Mouse (Mus musculus) neural tube, embryonic 13.5 days (tissue): ENCODE measurements around the gene Pin1. TPM values are rescaled to one million over a fixed set of nuclear protein-coding genes. Genes with fewer than 3 reads are reported as not detected.

Source experiments
- ATAC-seq: fragments of 200-750 bp; cut with Nextera tagmentation; 2 replicates; pipeline ENCODE4 v1.8.0; 2017; ENCODE audit warnings: low read depth, mild to moderate bottlenecking, moderate TSS enrichment, moderate library complexity
- H3K27ac ChIP-seq: fragments of 300-500 bp; sonication (generic); replicated peaks from 2 replicates; pipeline ENCODE4 v1.5.1; 2015; ENCODE audit warnings: moderate library complexity, mild to moderate bottlenecking, inconsistent platforms
- H3K27me3 ChIP-seq: fragments of 300-500 bp; sonication (generic); 2 replicates; pipeline ENCODE4 v1.6.1; 2015; ENCODE audit warnings: mild to moderate bottlenecking, inconsistent platforms
- H3K36me3 ChIP-seq: fragments of 300-500 bp; sonication (generic); 2 replicates; pipeline ENCODE4 v1.6.1; 2015; ENCODE audit warnings: mild to moderate bottlenecking, inconsistent platforms
- H3K4me1 ChIP-seq: fragments of 300-500 bp; sonication (generic); replicated peaks from 2 replicates; pipeline ENCODE4 v1.6.1; 2015; ENCODE audit warnings: inconsistent platforms
- H3K4me2 ChIP-seq: fragments of 300-500 bp; sonication (generic); 2 replicates; pipeline ENCODE4 v1.6.1; 2015; ENCODE audit warnings: inconsistent platforms, mild to moderate bottlenecking, moderate library complexity
- H3K4me3 ChIP-seq: fragments of 300-500 bp; sonication (generic); 2 replicates; pipeline ENCODE4 v1.5.1; 2015; ENCODE audit warnings: mild to moderate bottlenecking, inconsistent platforms
- H3K9ac ChIP-seq: fragments of 300-500 bp; sonication (generic); 2 replicates; pipeline ENCODE4 v1.6.1; 2015; ENCODE audit warnings: moderate library complexity, mild to moderate bottlenecking, inconsistent platforms
- H3K9me3 ChIP-seq: fragments of 300-500 bp; sonication (generic); 2 replicates; pipeline ENCODE4 v1.6.1; 2016; ENCODE audit warnings: inconsistent platforms
- WGBS: fragments of 180-500 bp; shearing (Covaris S2); methylation state at CpG from one replicate; pipeline ENCODE4 v1.1.7; 2015; 5-methylcytosine and 5-hydroxymethylcytosine counted together
- polyA plus RNA-seq: library from polyadenylated mRNA; unstranded; fragments of >200 nt; fragmentation: Nextera tagmentation; extraction: Ambion mirVana; gene quantifications from 2 replicates; pipeline ENCODE4 v1.2.1, GENCODE M21; 2015

Pin1 gene
- polyA plus RNA-seq, 1 experiment from 2014 or later: 58.9 TPM

- H3K36me3 ChIP-seq: peaks cover 50% of the 10 kb centered on the region
- peaks cover 58% of the 10 kb centered on the region for H3K4me1 ChIP-seq
- ATAC-seq: peak; percentile 54
- 62% methylated on average over 2 of the region's 2 CpGs for WGBS
- no peak overlapping the region for H3K4me3 ChIP-seq
- H3K9ac ChIP-seq: 0 out of 2 replicates have a peak overlapping the region, but pooled peaks have one; percentile 35
- H3K27me3 ChIP-seq: no peaks in the 10 kb centered on the region
- H3K9me3 ChIP-seq: no peaks in the 10 kb centered on the region
- H3K4me2 ChIP-seq: 0 out of 2 replicates have a peak overlapping the region, but pooled peaks have one; percentile 2
- H3K27ac ChIP-seq: peak overlapping the region; percentile 94
Measured at GRCm38 (mm10) chr9:20663956-20664355, 12.1 kb downstream of the Pin1 start.

DNA sequence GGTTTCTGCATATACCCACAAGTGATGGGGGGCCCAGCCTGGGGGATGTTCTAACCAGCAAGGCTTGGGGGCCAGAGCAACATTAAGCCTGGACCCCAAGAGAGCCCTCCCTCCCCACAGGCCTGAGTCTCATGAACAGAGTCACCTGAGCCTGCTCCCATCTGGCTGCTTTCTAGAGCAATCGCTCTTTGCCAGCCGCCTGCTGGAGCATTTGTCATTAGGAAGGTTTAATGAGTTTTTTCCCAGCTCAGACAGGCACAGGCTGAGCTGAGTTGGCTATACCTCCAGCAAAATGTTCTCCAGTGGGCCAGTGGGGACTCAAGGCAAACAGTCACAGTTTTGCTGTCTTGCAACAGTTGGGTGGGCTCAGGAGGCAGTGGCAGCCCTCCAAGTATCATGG lies 12.5 kb downstream of the Pin1 start:
- H3K4me2 ChIP-seq: no peak overlapping the region
- 0 out of 2 replicates have a peak overlapping the region, but pooled peaks have one; percentile 35 for H3K9ac ChIP-seq
- peaks cover 58% of the 10 kb centered on the region for H3K4me1 ChIP-seq
- H3K27ac ChIP-seq: peak overlapping the region; percentile 94
- H3K36me3 ChIP-seq: peaks cover 49% of the 10 kb centered on the region
- peak; percentile 37 for ATAC-seq
- no peaks in the 10 kb centered on the region for H3K9me3 ChIP-seq
- no peaks in the 10 kb centered on the region for H3K27me3 ChIP-seq
- H3K4me3 ChIP-seq: no peak overlapping the region
- WGBS: 30% methylated on average over 2 of the region's 2 CpGs

- Histone ChIP-seq H3K27me3 (no peaks in the 10 kb centered on the region), H3K9ac (no peak overlapping the region), H3K4me1 (peaks cover 58% of the 10 kb centered on the region), H3K36me3 (peaks cover 42% of the 10 kb centered on the region), H3K9me3 (no peaks in the 10 kb centered on the region), H3K4me2 (no peak overlapping the region), H3K27ac (peak overlapping the region; percentile 94), H3K4me3 (no peak overlapping the region)
- ATAC-seq: peak; percentile 14
- WGBS: 52% methylated on average over 5 of the region's 5 CpGs
Measured at GRCm38 (mm10) chr9:20664982-20665637, 13.2 kb downstream of the Pin1 start.

GRCm38 (mm10) chr9:20665925-20666324 lies 14.0 kb downstream of the Pin1 start:
- H3K4me1 ChIP-seq: peaks cover 58% of the 10 kb centered on the region
- no peak for ATAC-seq

GRCm38 (mm10) chr9:20666510-20667034 lies 14.7 kb downstream of the Pin1 start:
- ATAC-seq: no peak
- peak overlapping the region; percentile 94; the same call in 1 of the 2 replicates for H3K27ac ChIP-seq
- peaks cover 38% of the 10 kb centered on the region for H3K36me3 ChIP-seq
- 13% methylated on average over 7 of the region's 7 CpGs for WGBS
- H3K27me3 ChIP-seq: no peaks in the 10 kb centered on the region
- H3K4me3 ChIP-seq: no peak overlapping the region
- H3K9ac ChIP-seq: no peak overlapping the region
- H3K4me1 ChIP-seq: peaks cover 58% of the 10 kb centered on the region
- H3K9me3 ChIP-seq: no peaks in the 10 kb centered on the region
- H3K4me2 ChIP-seq: no peak overlapping the region

More at GRCm38 (mm10) chr9:20665925-20666324, 14.0 kb downstream of the Pin1 start:
- H3K4me2 ChIP-seq: no peak overlapping the region
- H3K27me3 ChIP-seq: no peaks in the 10 kb centered on the region
- H3K9me3 ChIP-seq: no peaks in the 10 kb centered on the region
- H3K4me3 ChIP-seq: no peak overlapping the region
- 13% methylated on average over 8 of the region's 8 CpGs for WGBS
- peaks cover 38% of the 10 kb centered on the region for H3K36me3 ChIP-seq
- no peak overlapping the region for H3K9ac ChIP-seq
- H3K27ac ChIP-seq: peak overlapping the region; percentile 94

- H3K27ac ChIP-seq: no peak overlapping the region
Measured at GRCm38 (mm10) chr9:20668065-20668464, 16.2 kb downstream of the Pin1 start.

DNA sequence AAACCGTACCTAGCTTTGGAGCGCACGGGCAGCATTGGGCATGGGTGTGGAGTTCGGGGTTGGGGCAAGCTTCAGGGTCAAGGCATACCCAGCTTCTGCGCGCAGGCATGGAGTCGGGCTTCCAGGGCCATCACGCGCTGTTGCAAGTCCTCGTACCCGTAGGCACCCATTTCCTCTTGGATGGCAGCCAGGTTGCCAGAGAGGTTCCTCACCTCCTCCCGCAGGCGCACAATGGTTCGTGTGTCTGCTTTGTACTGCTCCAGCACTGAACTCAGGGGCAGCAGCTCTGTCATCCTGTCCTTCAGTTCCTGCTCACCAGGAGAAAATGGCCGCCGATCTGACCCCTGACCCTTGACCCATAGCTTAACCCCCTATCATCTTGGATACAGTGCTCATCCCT lies 20.2 kb downstream of the Pin1 start:
- H3K9me3 ChIP-seq: no peaks in the 10 kb centered on the region
- H3K36me3 ChIP-seq: peaks cover 16% of the 10 kb centered on the region
- H3K4me1 ChIP-seq: peaks cover 9% of the 10 kb centered on the region; the same call in 1 of the 2 replicates
- no peak overlapping the region for H3K4me3 ChIP-seq
- no peak overlapping the region for H3K9ac ChIP-seq
- H3K27ac ChIP-seq: no peak overlapping the region
- no peaks in the 10 kb centered on the region for H3K27me3 ChIP-seq
- 84% methylated on average over 16 of the region's 16 CpGs for WGBS
- H3K4me2 ChIP-seq: no peak overlapping the region
- no peak for ATAC-seq

More at GRCm38 (mm10) chr9:20668065-20668464, 16.2 kb downstream of the Pin1 start:
- peaks cover 49% of the 10 kb centered on the region for H3K4me1 ChIP-seq
- H3K4me2 ChIP-seq: no peak overlapping the region
- no peaks in the 10 kb centered on the region for H3K27me3 ChIP-seq
- peaks cover 24% of the 10 kb centered on the region for H3K36me3 ChIP-seq
- H3K9me3 ChIP-seq: no peaks in the 10 kb centered on the region
- ATAC-seq: no peak
- H3K9ac ChIP-seq: no peak overlapping the region
- WGBS: 93% methylated on average over 22 of the region's 22 CpGs
- no peak overlapping the region for H3K4me3 ChIP-seq

- H3K9me3 ChIP-seq: no peaks in the 10 kb centered on the region
- H3K4me2 ChIP-seq: no peak overlapping the region
- H3K4me3 ChIP-seq: no peak overlapping the region
- no peaks in the 10 kb centered on the region for H3K27me3 ChIP-seq
- peaks cover 9% of the 10 kb centered on the region; the same call in 1 of the 2 replicates for H3K36me3 ChIP-seq
- 90% methylated on average over 12 of the region's 12 CpGs for WGBS
- no peak for ATAC-seq
- H3K27ac ChIP-seq: no peak overlapping the region
- no peak overlapping the region for H3K9ac ChIP-seq
- H3K4me1 ChIP-seq: peaks cover 26% of the 10 kb centered on the region
Measured at GRCm38 (mm10) chr9:20677892-20678291, 26.0 kb downstream of the Pin1 start.

GRCm38 (mm10) chr9:20680378-20680958 lies 28.6 kb downstream of the Pin1 start:
- no peak for ATAC-seq
- no peaks in the 10 kb centered on the region for H3K36me3 ChIP-seq
- H3K4me3 ChIP-seq: no peak overlapping the region
- H3K9me3 ChIP-seq: no peaks in the 10 kb centered on the region
- no peaks in the 10 kb centered on the region for H3K27me3 ChIP-seq
- peak overlapping the region; percentile 20 for H3K27ac ChIP-seq
- H3K4me1 ChIP-seq: peaks cover 26% of the 10 kb centered on the region
- 50% methylated on average over 9 of the region's 9 CpGs for WGBS
- no peak overlapping the region for H3K4me2 ChIP-seq
- H3K9ac ChIP-seq: no peak overlapping the region

DNA sequence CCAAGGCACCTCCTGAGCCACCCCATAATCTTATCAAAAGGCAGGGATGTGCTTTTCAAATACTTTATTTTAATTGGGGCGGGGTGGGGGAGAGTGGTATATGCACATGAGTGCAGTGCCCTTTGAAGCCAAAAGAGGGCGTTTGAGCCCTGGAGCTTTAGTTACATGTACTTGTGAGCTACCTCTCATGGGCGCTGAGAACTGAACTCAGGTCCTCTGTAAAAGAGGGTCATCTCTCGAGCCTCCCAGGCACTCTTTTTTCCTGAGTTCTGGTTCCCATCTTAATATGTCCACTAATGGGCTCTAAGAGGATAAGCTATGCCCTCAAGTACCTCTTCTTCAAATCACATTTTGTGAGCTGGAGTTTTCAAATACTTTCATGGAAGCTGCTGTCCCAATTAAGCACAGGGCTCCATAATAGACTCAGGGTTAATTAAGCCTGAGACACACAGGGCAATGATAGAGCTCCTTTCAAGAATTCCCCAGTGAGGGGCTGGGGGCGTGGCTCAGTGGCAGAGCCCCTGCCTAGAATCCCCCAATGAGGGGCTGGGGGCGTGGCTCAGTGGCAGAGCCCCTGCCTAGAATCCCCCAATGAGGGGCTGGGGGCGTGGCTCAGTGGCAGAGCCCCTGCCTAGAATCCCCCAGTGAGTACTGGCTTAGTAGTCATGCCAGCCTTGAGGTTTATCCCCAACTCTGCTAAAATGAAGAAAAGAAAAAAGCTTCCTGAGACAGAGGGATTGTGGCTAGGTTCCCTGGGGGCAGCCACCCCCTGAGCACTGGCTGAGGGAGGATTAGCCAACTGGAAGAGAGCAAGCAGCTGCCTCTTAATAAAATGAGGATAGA lies 29.9 kb downstream of the Pin1 start:
- WGBS: 40% methylated on average over 7 of the region's 7 CpGs

DNA sequence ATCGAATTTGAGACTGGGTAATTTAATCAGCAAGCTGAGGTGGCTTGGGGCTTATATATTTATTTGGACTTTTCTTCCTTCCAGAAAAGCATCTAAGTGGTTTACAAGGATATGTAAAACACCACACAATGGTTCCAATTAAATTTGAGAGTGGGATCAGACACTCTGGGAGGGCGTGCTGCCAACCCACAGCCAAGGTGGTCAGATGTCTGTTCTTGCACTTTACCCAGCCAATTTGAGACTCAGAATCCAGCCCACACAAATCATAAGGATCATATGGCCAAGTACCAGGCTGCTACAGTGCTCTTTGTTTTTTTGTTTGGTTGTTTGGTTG lies 30.5 kb downstream of the Pin1 start:
- Histone ChIP-seq H3K4me2 (no peak overlapping the region), H3K4me1 (peaks cover 26% of the 10 kb centered on the region), H3K27me3 (no peaks in the 10 kb centered on the region), H3K27ac (peak overlapping the region; percentile 49; the same call in 1 of the 2 replicates), H3K9me3 (no peaks in the 10 kb centered on the region), H3K4me3 (no peak overlapping the region), H3K9ac (no peak overlapping the region), H3K36me3 (no peaks in the 10 kb centered on the region)
- ATAC-seq: no peak
- WGBS: 50% methylated on average over 2 of the region's 2 CpGs

More for the DNA sequence above, 29.9 kb downstream of the Pin1 start:
- no peaks in the 10 kb centered on the region for H3K36me3 ChIP-seq
- H3K9me3 ChIP-seq: no peaks in the 10 kb centered on the region
- H3K4me1 ChIP-seq: peaks cover 26% of the 10 kb centered on the region
- no peak overlapping the region for H3K4me3 ChIP-seq
- no peaks in the 10 kb centered on the region for H3K27me3 ChIP-seq
- ATAC-seq: peak; percentile 45; the same call in 1 of the 2 replicates
- peak overlapping the region; percentile 7; the same call in 1 of the 2 replicates for H3K27ac ChIP-seq
- no peak overlapping the region for H3K9ac ChIP-seq
- H3K4me2 ChIP-seq: no peak overlapping the region
